Mouse (Mus musculus) splenic B cell, adult 2 months (primary cell): ENCODE results near the gene Vapa.
"Not testable (repeated sequence)": the region's sequence is repeated elsewhere in the genome, so short reads cannot be mapped to it uniquely, and the experiment has no call there.

Source experiments
- DNase-seq: peaks from one replicate; pipeline ENCODE4 v3.0.0-alpha.2; 2011; ENCODE audit warnings: low read depth, low spot score
- H3K27me3 ChIP-seq: 2 replicates; pipeline ENCODE4 v1.6.1; 2012; ENCODE audit warnings: mild to moderate bottlenecking, low read length, moderate library complexity, mixed read lengths; ENCODE audit not compliant: control insufficient read depth, poor library complexity, insufficient read depth, severe bottlenecking
- H3K36me3 ChIP-seq: 2 replicates; pipeline ENCODE4 v1.6.1; 2012; ENCODE audit warnings: mild to moderate bottlenecking, low read length, moderate library complexity, mixed read lengths; ENCODE audit not compliant: control insufficient read depth, poor library complexity, insufficient read depth, severe bottlenecking

The Vapa gene

GRCm38 (mm10) chr17:65641734-65642218 is 28.4 kb upstream of the Vapa start, which contains the start of gene Txndc2:
Txndc2 (minus strand) TSS chr17:65642168.
- Histone ChIP-seq H3K36me3 (no peaks in the 10 kb centered on the region), H3K27me3 (no peaks in the 10 kb centered on the region)
- DNase-seq = no peak

GRCm38 (mm10) chr17:65639144-65639543 is 25.8 kb upstream of the Vapa start:
- Histone ChIP-seq H3K36me3 (no peaks in the 10 kb centered on the region), H3K27me3 (no peaks in the 10 kb centered on the region)
- DNase-seq = no peak

- Histone ChIP-seq H3K27me3 (no peaks in the 10 kb centered on the region), H3K36me3 (no peaks in the 10 kb centered on the region)
- DNase-seq = no peak
Measured at GRCm38 (mm10) chr17:65635715-65636360, 22.5 kb upstream of the Vapa start.

GRCm38 (mm10) chr17:65629943-65630342 is 16.6 kb upstream of the Vapa start:
- DNase-seq = no peak
- no peaks in the 10 kb centered on the region for H3K36me3 ChIP-seq

GRCm38 (mm10) chr17:65628823-65629532 is 15.6 kb upstream of the Vapa start:
- H3K36me3 ChIP-seq, DNase-seq, H3K27me3 ChIP-seq: not testable (repeated sequence)

More at GRCm38 (mm10) chr17:65629943-65630342, 16.6 kb upstream of the Vapa start:
- no peaks in the 10 kb centered on the region for H3K27me3 ChIP-seq

- H3K36me3 ChIP-seq = no peaks in the 10 kb centered on the region
- no peak for DNase-seq
- no peaks in the 10 kb centered on the region for H3K27me3 ChIP-seq
Measured at GRCm38 (mm10) chr17:65626301-65626700, 12.9 kb upstream of the Vapa start.

- DNase-seq = no peak
- Histone ChIP-seq H3K27me3 (no peaks in the 10 kb centered on the region), H3K36me3 (no peaks in the 10 kb centered on the region)
Measured at GRCm38 (mm10) chr17:65625563-65625962, 12.2 kb upstream of the Vapa start.

- no peak for DNase-seq
- no peaks in the 10 kb centered on the region for H3K27me3 ChIP-seq
- no peaks in the 10 kb centered on the region for H3K36me3 ChIP-seq
Measured at GRCm38 (mm10) chr17:65623130-65623529, 9.8 kb upstream of the Vapa start.

GRCm38 (mm10) chr17:65618431-65618830 is 5.1 kb upstream of the Vapa start:
- no peak for DNase-seq
- no peaks in the 10 kb centered on the region for H3K27me3 ChIP-seq
- no peaks in the 10 kb centered on the region for H3K36me3 ChIP-seq

GRCm38 (mm10) chr17:65615678-65616077 is 2.3 kb upstream of the Vapa start:
- peak; percentile 13 for DNase-seq
- Histone ChIP-seq H3K36me3 (no peaks in the 10 kb centered on the region), H3K27me3 (no peaks in the 10 kb centered on the region)

GRCm38 (mm10) chr17:65614431-65614830 is 1.1 kb upstream of the Vapa start:
- Histone ChIP-seq H3K27me3 (no peaks in the 10 kb centered on the region), H3K36me3 (no peaks in the 10 kb centered on the region)
- no peak for DNase-seq

- no peak for DNase-seq
- H3K27me3 ChIP-seq = no peaks in the 10 kb centered on the region
Measured at GRCm38 (mm10) chr17:65613142-65613462, 253 bp downstream of the Vapa start.

GRCm38 (mm10) chr17:65612391-65613141 is 789 bp downstream of the Vapa start:
- Histone ChIP-seq H3K36me3 (no peaks in the 10 kb centered on the region), H3K27me3 (no peaks in the 10 kb centered on the region)
- DNase-seq = peak; percentile 49

More at GRCm38 (mm10) chr17:65613142-65613462, 253 bp downstream of the Vapa start:
- H3K36me3 ChIP-seq = no peaks in the 10 kb centered on the region

- no peaks in the 10 kb centered on the region for H3K36me3 ChIP-seq
- no peaks in the 10 kb centered on the region for H3K27me3 ChIP-seq
- DNase-seq = peak; percentile 24
Measured at GRCm38 (mm10) chr17:65611721-65612120, 1.6 kb downstream of the Vapa start.

GRCm38 (mm10) chr17:65608743-65609142 is 4.6 kb downstream of the Vapa start:
- no peak for DNase-seq
- H3K36me3 ChIP-seq = no peaks in the 10 kb centered on the region

More at GRCm38 (mm10) chr17:65608743-65609142, 4.6 kb downstream of the Vapa start:
- no peaks in the 10 kb centered on the region for H3K27me3 ChIP-seq
